Mouse (Mus musculus) limb, embryonic 11.5 days (tissue): ENCODE data around the gene Olfr204. TPM values are rescaled to one million over a fixed set of nuclear protein-coding genes. Genes with fewer than 3 reads are reported as not detected.
"Not testable (repeated sequence)": the region's sequence is repeated elsewhere in the genome, so short reads cannot be mapped to it uniquely, and the experiment has no call there.

Experiments
- ATAC-seq: fragments of 200-750 bp; cut with Nextera tagmentation; 2 replicates; pipeline ENCODE4 v1.8.0; 2017; ENCODE audit warnings: low read depth; ENCODE audit not compliant: insufficient number of reproducible peaks, low FRiP score, low TSS enrichment
- DNase-seq: peaks from one replicate; pipeline ENCODE4 v3.0.0-alpha.2; 2015; ENCODE audit warnings: low spot score
- H3K27ac ChIP-seq: fragments of 300-500 bp; sonication (generic); replicated peaks from 2 replicates; pipeline ENCODE4 v1.5.1; 2014; ENCODE audit warnings: low read depth, mild to moderate bottlenecking, low read length
- H3K27me3 ChIP-seq: fragments of 300-500 bp; sonication (generic); 2 replicates; pipeline ENCODE4 v1.6.1; 2014; ENCODE audit warnings: mild to moderate bottlenecking, low read length, mixed read lengths; ENCODE audit not compliant: control insufficient read depth, insufficient read depth
- H3K36me3 ChIP-seq: fragments of 300-500 bp; sonication (generic); 2 replicates; pipeline ENCODE4 v1.6.1; 2014; ENCODE audit warnings: mild to moderate bottlenecking, low read length, moderate library complexity, mixed read lengths; ENCODE audit not compliant: control insufficient read depth, insufficient read depth
- H3K4me1 ChIP-seq: fragments of 300-500 bp; sonication (generic); 2 replicates; pipeline ENCODE4 v1.6.1; 2014; ENCODE audit warnings: low read length, mixed read lengths; ENCODE audit not compliant: control insufficient read depth, insufficient read depth
- H3K4me2 ChIP-seq: fragments of 300-500 bp; sonication (generic); 2 replicates; pipeline ENCODE4 v1.6.1; 2014; ENCODE audit warnings: low read depth, mild to moderate bottlenecking, moderate library complexity; ENCODE audit not compliant: severe bottlenecking
- H3K4me3 ChIP-seq: fragments of 300-500 bp; sonication (generic); 2 replicates; pipeline ENCODE4 v1.5.1; 2014; ENCODE audit warnings: low read depth, low read length
- H3K9ac ChIP-seq: fragments of 300-500 bp; sonication (generic); 2 replicates; pipeline ENCODE4 v1.6.1; 2014; ENCODE audit warnings: mild to moderate bottlenecking, low read length
- H3K9me3 ChIP-seq: fragments of 300-500 bp; sonication (generic); 2 replicates; pipeline ENCODE4 v1.6.1; 2016; ENCODE audit warnings: low read length; ENCODE audit not compliant: control insufficient read depth
- WGBS: fragments of 180-500 bp; shearing (Covaris S2); extraction: QIAGEN DNeasy Blood & Tissue Kit; methylation state at CpG from one replicate; pipeline ENCODE4 v1.1.7; 2014; 5-methylcytosine and 5-hydroxymethylcytosine counted together
- polyA plus RNA-seq: library from polyadenylated mRNA; unstranded; fragments of >200 nt; fragmentation: Nextera tagmentation; extraction: Ambion mirVana; gene quantifications from 2 replicates; pipeline ENCODE4 v1.2.1, GENCODE M21; 2014

The Olfr204 gene
- not detected in 2 replicates for polyA plus RNA-seq

DNA sequence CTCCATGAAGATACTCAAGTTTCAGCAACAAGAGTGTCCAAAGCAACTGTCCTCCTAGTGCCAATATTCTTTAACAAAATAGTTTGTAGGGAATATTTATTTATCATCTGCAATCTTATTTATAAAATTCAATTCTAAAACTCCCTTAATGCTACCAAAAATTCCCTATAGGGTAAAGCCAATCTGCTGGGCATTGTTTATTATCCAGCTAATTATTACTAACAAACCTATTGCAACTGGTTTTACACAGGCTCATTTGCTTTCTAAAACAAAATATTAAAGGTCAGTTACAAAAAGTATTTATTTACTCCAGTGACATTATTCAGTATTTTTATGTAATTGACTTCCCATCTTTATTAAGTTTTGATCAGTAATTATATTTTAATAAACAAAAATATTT is at the start of gene Olfr204:
Gene Olfr204, minus strand, starts transcription at position 101 of the 400 bp plus-strand sequence.
- Histone ChIP-seq H3K4me1 (no peaks in the 10 kb centered on the region), H3K9me3 (no peaks in the 10 kb centered on the region), H3K9ac (no peak within 1 kb of the TSS), H3K36me3 (no peaks in the 10 kb centered on the region), H3K27ac (no peak within 1 kb of the TSS), H3K4me2 (no peak within 1 kb of the TSS), H3K27me3 (no peaks in the 10 kb centered on the region), H3K4me3 (no peak within 1 kb of the TSS)
- no peak for ATAC-seq
- DNase-seq = no peak

DNA sequence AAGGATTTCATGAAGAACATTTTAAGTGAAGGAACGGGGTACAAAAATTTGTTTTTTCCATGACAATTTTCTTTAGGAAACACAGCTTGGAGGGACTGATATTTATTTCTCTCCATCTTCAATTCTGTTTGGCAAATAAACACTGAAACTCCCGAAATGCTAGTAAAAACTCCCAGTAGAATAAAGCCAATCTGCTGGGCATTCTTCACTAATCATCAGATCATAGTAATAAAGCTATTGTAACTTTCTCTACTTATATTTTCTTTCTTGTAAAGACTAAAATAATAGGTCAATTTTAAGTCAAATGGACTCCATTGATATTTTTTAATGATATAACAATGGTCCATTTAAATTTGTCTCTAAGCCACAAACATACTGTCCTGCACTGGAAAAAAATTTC is 45.8 kb upstream of the Olfr204 start, which contains the start of gene Olfr209:
Gene Olfr209, minus strand, starts transcription at position 101 of the 400 bp plus-strand sequence.
- Histone ChIP-seq H3K4me3 (no peak within 1 kb of the TSS), H3K9ac (no peak within 1 kb of the TSS), H3K36me3 (no peaks in the 10 kb centered on the region), H3K27me3 (no peaks in the 10 kb centered on the region), H3K4me1 (no peaks in the 10 kb centered on the region), H3K27ac (no peak within 1 kb of the TSS), H3K4me2 (no peak within 1 kb of the TSS), H3K9me3 (no peaks in the 10 kb centered on the region)
- DNase-seq (no peak), ATAC-seq (no peak)
- WGBS = 85% methylated on average over 2 of the region's 2 CpGs

DNA sequence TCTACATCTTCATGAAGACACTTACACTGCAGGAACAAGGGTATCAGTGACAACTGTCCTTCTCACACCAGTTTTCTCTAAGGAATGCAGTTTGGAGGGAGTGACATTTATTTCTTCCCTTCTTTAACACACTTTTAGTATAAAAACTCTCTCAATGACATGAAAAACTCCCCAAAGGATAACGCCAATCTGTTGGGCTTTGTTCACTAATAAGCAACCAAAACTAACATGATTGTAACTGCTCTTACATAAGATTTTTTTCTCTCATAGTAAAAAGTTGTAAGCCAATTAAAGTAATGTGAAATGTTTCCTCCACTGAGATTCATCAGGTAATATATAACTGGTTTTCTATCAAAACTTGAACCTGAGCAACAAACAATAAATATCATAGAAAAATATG is 31.1 kb upstream of the Olfr204 start, which contains the start of gene Olfr206:
Gene Olfr206, minus strand, starts transcription at position 101 of the 400 bp plus-strand sequence.
- H3K4me2 ChIP-seq = no peak within 1 kb of the TSS
- no peaks in the 10 kb centered on the region for H3K27me3 ChIP-seq
- H3K27ac ChIP-seq = no peak within 1 kb of the TSS
- DNase-seq = no peak
- H3K4me3 ChIP-seq = no peak within 1 kb of the TSS
- no peaks in the 10 kb centered on the region for H3K9me3 ChIP-seq
- ATAC-seq = no peak
- WGBS = 87% methylated on average over 1 of the region's 1 CpGs
- H3K9ac ChIP-seq = no peak within 1 kb of the TSS
- H3K4me1 ChIP-seq = no peaks in the 10 kb centered on the region
- no peaks in the 10 kb centered on the region for H3K36me3 ChIP-seq

DNA sequence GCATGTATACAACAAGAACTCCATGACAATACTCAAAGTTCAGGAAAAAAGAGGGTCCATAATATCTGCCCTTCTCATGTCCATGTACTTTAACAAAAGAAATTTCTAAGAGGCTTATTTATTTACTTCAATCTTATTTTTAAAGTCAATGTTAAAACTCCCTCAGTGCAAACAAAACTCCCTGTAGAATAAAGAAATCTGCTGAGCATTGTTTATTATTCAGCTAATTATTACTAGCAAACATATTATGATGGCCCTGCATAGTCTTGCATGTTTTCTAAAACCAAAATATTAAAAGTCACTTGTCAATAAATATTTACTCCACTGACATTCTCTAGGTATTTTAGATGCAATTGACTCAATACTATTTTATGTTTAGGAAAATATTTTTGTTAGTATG is 13.0 kb upstream of the Olfr204 start, which contains the start of gene Olfr205:
Gene Olfr205, minus strand, starts transcription at position 101 of the 400 bp plus-strand sequence.
- no peak within 1 kb of the TSS for H3K9ac ChIP-seq
- no peaks in the 10 kb centered on the region for H3K4me1 ChIP-seq
- ATAC-seq (no peak), DNase-seq (no peak)
- no peaks in the 10 kb centered on the region for H3K36me3 ChIP-seq
- H3K27ac ChIP-seq = no peak within 1 kb of the TSS
- no peaks in the 10 kb centered on the region for H3K27me3 ChIP-seq
- no peak within 1 kb of the TSS for H3K4me2 ChIP-seq
- no peaks in the 10 kb centered on the region for H3K9me3 ChIP-seq
- H3K4me3 ChIP-seq = no peak within 1 kb of the TSS

DNA sequence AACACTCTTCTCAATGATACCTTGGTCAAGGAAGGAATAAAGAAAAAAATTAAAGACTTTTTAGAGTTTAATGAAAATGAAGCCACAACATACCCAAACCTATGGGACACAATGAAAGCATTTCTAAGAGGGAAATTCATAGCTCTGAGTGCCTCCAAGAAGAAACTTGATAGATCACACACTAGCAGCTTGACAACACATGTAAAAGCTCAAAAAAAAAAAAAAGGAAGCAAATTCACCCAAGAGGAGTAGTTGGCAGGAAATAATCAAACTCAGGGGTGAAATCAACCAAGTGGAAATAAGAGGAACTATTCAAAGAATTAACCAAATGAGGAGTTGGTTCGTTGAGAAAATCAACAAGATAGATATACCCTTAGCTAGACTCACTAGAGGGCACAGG is 5.2 kb upstream of the Olfr204 start:
- DNase-seq, H3K27ac ChIP-seq, H3K9me3 ChIP-seq, H3K9ac ChIP-seq, H3K4me2 ChIP-seq, H3K4me3 ChIP-seq, H3K36me3 ChIP-seq, H3K4me1 ChIP-seq, H3K27me3 ChIP-seq, ATAC-seq: not testable (repeated sequence)
- 69% methylated on average over 1 of the region's 1 CpGs for WGBS

DNA sequence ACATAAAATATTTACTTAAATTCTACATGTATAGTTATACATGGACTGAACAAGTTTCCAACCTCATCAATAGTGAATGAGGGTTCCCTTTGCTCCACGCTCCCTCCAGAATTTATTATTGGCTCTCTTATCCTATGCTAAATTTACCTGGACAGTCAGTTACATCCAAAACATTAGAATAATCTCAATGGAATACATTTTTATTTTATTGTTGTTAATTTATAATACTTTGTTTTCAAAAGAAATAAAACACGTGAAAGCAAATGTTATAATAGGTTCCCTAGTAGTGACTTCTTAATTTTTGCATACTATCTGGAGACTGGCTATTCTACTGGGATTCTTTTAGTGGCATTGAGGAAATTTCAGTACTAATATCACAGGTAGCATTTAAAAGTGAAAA is 19.5 kb downstream of the Olfr204 start, which contains the start of gene Olfr203:
Gene Olfr203, plus strand, starts transcription at position 301 of the 400 bp plus-strand sequence.
- no peaks in the 10 kb centered on the region for H3K27me3 ChIP-seq
- no peak within 1 kb of the TSS for H3K4me3 ChIP-seq
- no peak within 1 kb of the TSS for H3K4me2 ChIP-seq
- H3K9ac ChIP-seq = no peak within 1 kb of the TSS
- no peaks in the 10 kb centered on the region for H3K4me1 ChIP-seq
- H3K9me3 ChIP-seq = no peaks in the 10 kb centered on the region
- H3K36me3 ChIP-seq = no peaks in the 10 kb centered on the region
- no peak for DNase-seq
- H3K27ac ChIP-seq = no peak within 1 kb of the TSS
- WGBS = 85% methylated on average over 2 of the region's 2 CpGs
- ATAC-seq = no peak

DNA sequence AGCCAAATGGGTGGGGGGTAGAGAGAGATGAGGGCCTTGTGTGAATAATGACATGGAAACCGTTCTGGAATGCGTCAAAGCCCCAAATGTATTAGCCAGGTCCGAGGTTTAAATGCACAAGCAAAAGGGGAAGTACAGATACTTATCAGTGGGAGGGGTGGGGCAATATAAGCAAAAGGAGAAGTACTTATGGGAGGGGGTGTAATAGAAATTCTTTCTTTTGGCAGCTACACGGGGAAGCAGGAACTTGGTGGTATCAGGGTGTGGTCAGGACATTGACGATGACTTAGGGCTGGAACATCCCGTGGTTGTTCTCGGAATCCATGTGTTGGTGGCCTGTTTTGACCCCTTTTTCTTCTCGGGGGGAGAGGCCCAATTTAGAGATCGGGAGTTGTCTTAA is 30.5 kb downstream of the Olfr204 start:
- not testable (repeated sequence) for ATAC-seq, H3K4me3 ChIP-seq, H3K4me2 ChIP-seq, H3K27me3 ChIP-seq, H3K9ac ChIP-seq, H3K36me3 ChIP-seq, DNase-seq, H3K27ac ChIP-seq, H3K9me3 ChIP-seq, H3K4me1 ChIP-seq
- WGBS = 84% methylated on average over 9 of the region's 9 CpGs

DNA sequence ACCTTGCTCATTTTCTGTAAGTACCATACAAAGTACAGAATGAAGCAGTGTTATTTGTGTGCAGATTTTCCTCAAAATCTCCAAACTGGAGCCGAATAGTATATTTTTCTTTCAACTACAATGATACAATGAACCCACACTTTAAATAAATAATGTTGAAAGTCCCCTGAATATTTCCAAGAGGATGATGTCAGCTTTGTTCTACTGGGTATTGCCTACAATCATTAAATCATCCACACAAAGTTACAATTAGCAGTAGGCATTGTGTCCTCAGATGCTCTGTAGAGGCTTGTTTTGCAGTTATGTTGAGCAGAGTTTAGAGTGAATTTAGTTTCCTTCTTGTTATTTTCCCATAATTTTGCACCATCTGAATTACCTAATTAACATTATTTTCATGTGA is 31.4 kb downstream of the Olfr204 start, which contains the start of gene Olfr202:
Gene Olfr202, minus strand, starts transcription at position 101 of the 400 bp plus-strand sequence.
- Histone ChIP-seq H3K27ac (no peak within 1 kb of the TSS), H3K36me3 (no peaks in the 10 kb centered on the region), H3K27me3 (no peaks in the 10 kb centered on the region), H3K4me3 (no peak within 1 kb of the TSS), H3K4me2 (no peak within 1 kb of the TSS), H3K9me3 (no peaks in the 10 kb centered on the region), H3K9ac (no peak within 1 kb of the TSS), H3K4me1 (no peaks in the 10 kb centered on the region)
- WGBS = 90% methylated on average over 1 of the region's 1 CpGs
- DNase-seq (no peak), ATAC-seq (no peak)

DNA sequence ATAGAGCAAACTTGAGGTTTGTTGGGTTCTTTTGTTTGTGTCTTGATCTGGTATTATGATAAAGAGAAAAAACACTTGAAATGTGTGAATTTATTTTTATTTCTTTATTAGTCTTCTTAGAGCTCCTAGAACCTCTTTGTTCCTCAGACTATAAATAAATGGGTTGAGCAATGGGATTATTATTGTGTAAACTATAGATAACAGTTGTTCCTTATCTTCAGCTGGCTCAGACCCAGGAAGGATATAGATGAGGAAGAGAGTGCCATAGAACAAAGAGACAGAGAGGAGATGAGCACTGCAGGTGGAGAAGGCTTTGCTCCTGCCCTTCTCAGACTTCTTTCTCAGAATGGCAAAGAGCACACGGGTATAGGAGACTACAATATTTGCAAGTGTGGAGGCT is 34.6 kb downstream of the Olfr204 start:
- H3K4me2 ChIP-seq = no peak overlapping the region

More for the DNA sequence above, 34.6 kb downstream of the Olfr204 start:
- no peak overlapping the region for H3K27ac ChIP-seq
- H3K27me3 ChIP-seq = no peaks in the 10 kb centered on the region
- ATAC-seq (no peak), DNase-seq (no peak)
- WGBS = 82% methylated on average over 1 of the region's 1 CpGs
- H3K4me1 ChIP-seq = no peaks in the 10 kb centered on the region
- no peak overlapping the region for H3K4me3 ChIP-seq
- H3K9ac ChIP-seq = no peak overlapping the region
- no peaks in the 10 kb centered on the region for H3K36me3 ChIP-seq
- no peaks in the 10 kb centered on the region for H3K9me3 ChIP-seq
